Mouse (Mus musculus): ENCODE data around the gene Kif26b. TPM values are rescaled to one million over a fixed set of nuclear protein-coding genes. Genes with fewer than 3 reads are reported as not detected.

Kif26b gene
- polyA plus RNA-seq, 1 experiment from 2014 or later: 0.05 TPM

DNA sequence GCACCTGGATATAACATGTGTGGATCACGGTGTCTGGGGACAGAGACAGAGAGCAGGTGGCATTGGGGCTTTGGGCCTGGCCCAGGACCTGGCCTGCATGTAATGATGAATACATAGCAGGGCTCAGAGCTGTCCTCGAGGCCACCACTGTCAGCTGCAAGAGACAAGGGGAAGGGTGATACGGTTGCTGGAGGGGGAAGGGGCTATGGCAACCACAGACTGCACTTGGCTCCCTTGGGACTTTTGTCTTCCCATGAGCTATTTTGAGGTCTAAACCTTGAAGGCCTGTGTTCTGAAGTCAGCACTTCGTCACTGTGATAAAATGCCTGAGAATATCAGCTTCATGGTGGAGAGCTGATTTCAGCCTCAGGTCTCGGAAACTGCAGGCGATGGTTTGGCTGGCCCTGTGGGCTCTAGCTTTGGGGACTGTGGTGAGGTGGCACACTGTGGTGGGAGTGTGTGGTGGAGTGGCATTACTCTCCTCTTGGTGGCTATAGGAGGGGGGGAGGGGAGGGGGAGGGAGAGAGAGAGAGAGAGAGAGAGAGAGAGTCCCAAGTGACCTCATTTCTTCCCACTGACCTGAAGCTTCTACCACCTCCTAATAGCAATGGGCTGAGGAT lies 23.5 kb downstream of the Kif26b start:
- Histone ChIP-seq H3K27me3 (ENCODE audit: control insufficient read depth, insufficient read depth, low read depth, low read length) (no peaks in the 10 kb centered on the region), H3K27ac (ENCODE audit: low read length) (no peak overlapping the region), H3K4me1 (ENCODE audit: control insufficient read depth, low read depth, low read length) (no peaks in the 10 kb centered on the region), H3K4me3 (ENCODE audit: low read depth, low read length) (no peak overlapping the region), H3K9ac (ENCODE audit: low read depth, low read length) (no peak overlapping the region), H3K36me3 (ENCODE audit: control insufficient read depth, insufficient read depth) (no peaks in the 10 kb centered on the region), H3K9me3 (replicated peaks; ENCODE audit: control insufficient read depth, low read length) (no peaks in the 10 kb centered on the region), H3K4me2 (ENCODE audit: low read depth, low read length) (no peak overlapping the region)
- WGBS (ENCODE audit: insufficient replicate concordance): 68% methylated on average over 6 of the region's 6 CpGs
- no peak for ATAC-seq (ENCODE audit: low read depth)

DNA sequence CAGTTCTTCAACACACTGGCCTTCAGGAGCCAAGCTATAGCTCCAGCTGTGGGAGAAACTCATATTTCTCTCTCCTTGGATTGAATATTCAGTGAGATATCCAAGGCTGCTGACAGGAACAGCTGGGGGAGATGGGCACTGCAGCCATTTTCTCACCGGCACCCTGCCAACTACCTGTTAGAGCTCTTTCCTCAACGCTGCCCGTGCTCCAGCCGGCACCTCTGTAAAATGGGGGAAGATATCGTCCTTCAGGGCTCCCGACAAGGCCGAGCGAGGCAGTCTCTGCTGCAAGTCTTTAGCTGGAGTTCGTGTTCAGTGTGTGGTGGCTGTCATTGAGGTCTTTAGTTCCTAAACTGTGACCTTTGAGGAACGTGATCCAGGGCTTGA lies 24.0 kb downstream of the Kif26b start:
- no peak overlapping the region for H3K4me2 ChIP-seq (ENCODE audit: low read depth, low read length)
- ATAC-seq (ENCODE audit: low read depth): no peak
- no peak overlapping the region for H3K4me3 ChIP-seq (ENCODE audit: low read depth, low read length)
- no peaks in the 10 kb centered on the region for H3K9me3 ChIP-seq (replicated peaks; ENCODE audit: control insufficient read depth, low read length)
- no peaks in the 10 kb centered on the region for H3K4me1 ChIP-seq (ENCODE audit: control insufficient read depth, low read depth, low read length)
- H3K9ac ChIP-seq (ENCODE audit: low read depth, low read length): no peak overlapping the region
- 59% methylated on average over 10 of the region's 10 CpGs for WGBS (ENCODE audit: insufficient replicate concordance)
- H3K27me3 ChIP-seq (ENCODE audit: control insufficient read depth, insufficient read depth, low read depth, low read length): no peaks in the 10 kb centered on the region
- no peaks in the 10 kb centered on the region for H3K36me3 ChIP-seq (ENCODE audit: control insufficient read depth, insufficient read depth)
- H3K27ac ChIP-seq (ENCODE audit: low read length): no peak overlapping the region

DNA sequence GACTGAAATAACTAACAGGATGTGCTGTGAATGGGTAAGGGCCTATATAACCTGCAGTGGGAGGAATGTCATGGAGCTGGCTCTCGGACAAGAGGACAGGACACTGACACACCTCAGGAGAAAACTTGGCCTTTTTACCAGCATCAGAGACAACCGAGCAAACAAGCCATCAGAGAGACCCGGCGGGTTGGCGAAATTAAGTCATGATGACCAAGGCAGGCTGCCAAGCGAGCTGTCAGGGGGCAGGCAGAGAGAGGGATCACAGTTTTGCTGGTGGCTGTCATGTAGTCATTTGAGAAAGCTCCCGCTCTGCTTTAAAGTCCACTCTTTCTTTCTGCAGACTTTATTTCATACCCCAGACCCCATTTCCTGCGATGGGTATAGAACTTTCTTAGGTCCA lies 27.3 kb downstream of the Kif26b start:
- Histone ChIP-seq H3K27ac (ENCODE audit: low read length) (no peak overlapping the region), H3K27me3 (ENCODE audit: control insufficient read depth, insufficient read depth, low read depth, low read length) (no peaks in the 10 kb centered on the region), H3K36me3 (ENCODE audit: control insufficient read depth, insufficient read depth) (no peaks in the 10 kb centered on the region), H3K9me3 (replicated peaks; ENCODE audit: control insufficient read depth, low read length) (no peaks in the 10 kb centered on the region), H3K4me2 (ENCODE audit: low read depth, low read length) (no peak overlapping the region), H3K9ac (ENCODE audit: low read depth, low read length) (no peak overlapping the region), H3K4me1 (ENCODE audit: control insufficient read depth, low read depth, low read length) (no peaks in the 10 kb centered on the region), H3K4me3 (ENCODE audit: low read depth, low read length) (no peak overlapping the region)
- 74% methylated on average over 8 of the region's 8 CpGs for WGBS (ENCODE audit: insufficient replicate concordance)
- no peak for ATAC-seq (ENCODE audit: low read depth)

DNA sequence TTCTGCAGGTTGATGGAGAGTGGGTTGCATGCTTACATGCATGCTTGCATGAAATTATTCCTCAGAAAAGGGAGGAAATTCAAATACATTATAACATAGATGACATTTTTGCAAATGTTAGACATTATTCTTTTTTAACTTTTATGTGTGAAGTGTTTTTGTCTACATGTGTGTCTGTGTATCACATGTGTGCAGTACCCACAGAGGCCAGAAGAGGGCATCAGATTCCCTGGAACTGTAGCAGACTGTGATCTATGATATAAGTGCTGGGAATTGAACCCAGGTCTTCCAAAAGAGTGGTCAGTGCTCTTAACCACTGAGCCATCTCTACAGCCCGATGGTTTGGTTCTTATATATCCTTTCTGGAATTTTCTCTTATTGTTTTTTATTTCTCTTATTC lies 31.1 kb downstream of the Kif26b start:
- no peak overlapping the region for H3K27ac ChIP-seq (ENCODE audit: low read length)
- H3K4me2 ChIP-seq (ENCODE audit: low read depth, low read length): no peak overlapping the region
- H3K9ac ChIP-seq (ENCODE audit: low read depth, low read length): no peak overlapping the region
- no peaks in the 10 kb centered on the region for H3K27me3 ChIP-seq (ENCODE audit: control insufficient read depth, insufficient read depth, low read depth, low read length)
- no peak overlapping the region for H3K4me3 ChIP-seq (ENCODE audit: low read depth, low read length)
- ATAC-seq (ENCODE audit: low read depth): no peak
- H3K36me3 ChIP-seq (ENCODE audit: control insufficient read depth, insufficient read depth): no peaks in the 10 kb centered on the region
- H3K9me3 ChIP-seq (replicated peaks; ENCODE audit: control insufficient read depth, low read length): no peaks in the 10 kb centered on the region
- WGBS (ENCODE audit: insufficient replicate concordance): 91% methylated on average over 1 of the region's 1 CpGs
- H3K4me1 ChIP-seq (ENCODE audit: control insufficient read depth, low read depth, low read length): no peaks in the 10 kb centered on the region

DNA sequence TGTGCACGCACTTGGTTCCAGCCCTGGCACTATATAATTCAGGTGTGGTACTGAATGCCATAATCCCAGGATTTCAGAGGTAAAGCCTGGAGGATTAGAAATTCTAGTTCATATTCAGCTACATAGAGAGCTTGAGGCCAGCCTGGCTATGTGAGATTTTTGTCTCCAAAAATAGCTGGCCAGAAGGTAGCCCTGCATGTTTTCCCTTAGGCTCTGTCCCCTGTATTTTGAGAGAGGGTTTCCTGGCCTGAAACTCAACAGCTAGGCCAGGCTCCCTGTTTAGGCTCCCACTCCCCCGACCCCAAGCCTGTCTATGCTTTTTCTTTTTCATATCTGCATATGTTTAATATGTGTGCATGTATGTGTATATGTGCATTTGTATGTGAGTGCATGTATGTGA lies 34.9 kb downstream of the Kif26b start:
- H3K36me3 ChIP-seq (ENCODE audit: control insufficient read depth, insufficient read depth): no peaks in the 10 kb centered on the region
- WGBS (ENCODE audit: insufficient replicate concordance): 57% methylated on average over 2 of the region's 2 CpGs
- H3K27me3 ChIP-seq (ENCODE audit: control insufficient read depth, insufficient read depth, low read depth, low read length): no peaks in the 10 kb centered on the region
- no peaks in the 10 kb centered on the region for H3K9me3 ChIP-seq (replicated peaks; ENCODE audit: control insufficient read depth, low read length)
- H3K4me2 ChIP-seq (ENCODE audit: low read depth, low read length): no peak overlapping the region
- ATAC-seq (ENCODE audit: low read depth): no peak
- H3K27ac ChIP-seq (ENCODE audit: low read length): no peak overlapping the region
- no peaks in the 10 kb centered on the region for H3K4me1 ChIP-seq (ENCODE audit: control insufficient read depth, low read depth, low read length)
- H3K9ac ChIP-seq (ENCODE audit: low read depth, low read length): no peak overlapping the region
- no peak overlapping the region for H3K4me3 ChIP-seq (ENCODE audit: low read depth, low read length)

DNA sequence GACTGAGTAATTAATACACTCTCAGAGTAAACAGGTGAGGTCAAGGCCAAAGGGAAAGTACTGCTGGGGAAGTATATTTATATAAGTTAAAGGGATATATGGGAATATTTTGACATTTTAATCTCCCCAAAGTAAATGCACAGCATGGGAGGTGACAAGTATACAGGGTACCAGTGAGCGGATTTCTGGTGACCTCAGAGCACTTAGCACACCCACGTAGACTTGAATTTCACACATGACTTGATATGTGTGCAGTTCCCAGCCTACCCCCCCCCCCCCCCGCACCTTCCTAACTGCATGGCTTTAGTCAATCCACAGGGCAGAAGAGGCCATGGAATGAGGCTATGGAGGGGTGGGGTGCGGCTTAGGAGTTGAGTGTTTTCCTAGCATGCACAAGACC lies 35.9 kb downstream of the Kif26b start:
- Histone ChIP-seq H3K9ac (ENCODE audit: low read depth, low read length) (no peak overlapping the region), H3K4me2 (ENCODE audit: low read depth, low read length) (no peak overlapping the region), H3K27me3 (ENCODE audit: control insufficient read depth, insufficient read depth, low read depth, low read length) (no peaks in the 10 kb centered on the region), H3K36me3 (ENCODE audit: control insufficient read depth, insufficient read depth) (no peaks in the 10 kb centered on the region), H3K27ac (ENCODE audit: low read length) (no peak overlapping the region), H3K4me1 (ENCODE audit: control insufficient read depth, low read depth, low read length) (no peaks in the 10 kb centered on the region), H3K4me3 (ENCODE audit: low read depth, low read length) (no peak overlapping the region), H3K9me3 (replicated peaks; ENCODE audit: control insufficient read depth, low read length) (no peaks in the 10 kb centered on the region)
- no peak for ATAC-seq (ENCODE audit: low read depth)
- 65% methylated on average over 4 of the region's 4 CpGs for WGBS (ENCODE audit: insufficient replicate concordance)

DNA sequence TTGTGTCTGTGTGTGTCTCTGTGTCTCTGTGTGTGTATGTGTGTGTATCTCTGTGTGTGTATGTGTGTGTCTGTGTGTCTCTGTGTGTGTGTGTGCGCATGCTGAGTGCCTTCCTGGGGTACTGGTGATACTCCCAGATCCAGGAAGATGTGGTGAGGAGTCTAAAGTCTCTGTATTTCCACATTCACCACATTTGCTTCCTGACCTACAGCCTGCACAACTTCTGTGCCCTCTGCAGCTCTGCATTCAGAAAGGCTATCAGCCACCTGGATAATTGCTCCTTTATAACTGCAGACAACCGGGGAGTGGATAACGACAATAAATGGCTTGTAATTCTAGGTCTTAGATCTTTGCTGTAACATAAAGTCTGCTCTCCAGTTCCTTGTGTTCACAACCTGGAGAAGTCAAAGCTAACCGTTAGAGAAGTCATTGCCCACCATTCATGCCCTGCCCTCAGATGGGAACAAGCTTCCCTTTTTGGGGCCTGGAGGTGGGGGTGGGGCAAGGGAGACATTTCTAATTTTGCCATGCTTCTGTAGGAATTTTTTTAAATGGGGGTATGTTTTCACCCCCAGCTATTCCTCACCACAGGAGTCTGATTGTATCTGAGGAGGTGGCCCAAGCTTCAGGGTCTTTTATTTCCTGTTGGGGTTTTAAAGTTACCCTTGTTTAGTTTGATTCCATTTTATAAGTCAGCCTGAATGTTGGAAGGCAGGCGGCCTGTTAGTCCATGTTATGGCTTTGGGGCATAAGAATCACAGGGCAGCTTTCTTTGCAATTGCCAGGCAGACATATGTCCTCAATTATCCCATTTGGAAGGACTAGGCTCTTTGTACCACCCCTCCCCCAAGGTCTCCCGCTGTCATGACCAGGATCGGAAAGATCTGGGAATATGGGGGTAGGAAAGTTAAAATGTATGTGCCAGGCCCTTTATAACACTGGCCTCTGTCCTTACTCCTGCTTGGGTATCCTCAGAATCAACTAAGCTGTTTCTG lies 39.9 kb downstream of the Kif26b start:
- Histone ChIP-seq H3K4me2 (ENCODE audit: low read depth, low read length) (no peak overlapping the region), H3K36me3 (ENCODE audit: control insufficient read depth, insufficient read depth) (no peaks in the 10 kb centered on the region), H3K9ac (ENCODE audit: low read depth, low read length) (no peak overlapping the region), H3K27ac (ENCODE audit: low read length) (no peak overlapping the region), H3K4me3 (ENCODE audit: low read depth, low read length) (no peak overlapping the region), H3K4me1 (ENCODE audit: control insufficient read depth, low read depth, low read length) (no peaks in the 10 kb centered on the region), H3K9me3 (replicated peaks; ENCODE audit: control insufficient read depth, low read length) (no peaks in the 10 kb centered on the region), H3K27me3 (ENCODE audit: control insufficient read depth, insufficient read depth, low read depth, low read length) (no peaks in the 10 kb centered on the region)
- ATAC-seq (ENCODE audit: low read depth): no peak
- 45% methylated on average over 7 of the region's 7 CpGs for WGBS (ENCODE audit: insufficient replicate concordance)

DNA sequence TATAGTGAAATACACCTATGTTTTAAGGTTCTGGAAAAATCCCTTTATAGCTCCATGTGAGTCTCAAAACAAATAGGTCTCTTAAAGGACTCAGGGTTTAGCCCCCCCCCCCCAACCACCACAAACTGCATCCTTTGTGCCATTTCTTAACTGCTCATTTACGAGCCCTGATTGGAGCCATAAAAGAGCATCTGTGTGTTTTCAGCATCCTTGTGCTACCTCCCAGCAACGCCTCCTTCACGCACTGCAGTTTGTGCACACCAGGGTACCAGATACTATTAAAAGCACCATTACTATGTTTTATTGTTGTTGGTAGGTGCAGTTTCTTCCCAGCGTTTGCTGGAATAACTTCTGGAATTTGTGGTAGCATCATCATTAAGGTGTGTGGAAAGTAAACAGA lies 42.1 kb downstream of the Kif26b start:
- Histone ChIP-seq H3K27ac (ENCODE audit: low read length) (no peak overlapping the region), H3K4me3 (ENCODE audit: low read depth, low read length) (no peak overlapping the region), H3K36me3 (ENCODE audit: control insufficient read depth, insufficient read depth) (no peaks in the 10 kb centered on the region), H3K9me3 (replicated peaks; ENCODE audit: control insufficient read depth, low read length) (no peaks in the 10 kb centered on the region), H3K27me3 (ENCODE audit: control insufficient read depth, insufficient read depth, low read depth, low read length) (no peaks in the 10 kb centered on the region), H3K4me2 (ENCODE audit: low read depth, low read length) (no peak overlapping the region), H3K9ac (ENCODE audit: low read depth, low read length) (no peak overlapping the region), H3K4me1 (ENCODE audit: control insufficient read depth, low read depth, low read length) (no peaks in the 10 kb centered on the region)
- ATAC-seq (ENCODE audit: low read depth): no peak
- 50% methylated on average over 4 of the region's 4 CpGs for WGBS (ENCODE audit: insufficient replicate concordance)

DNA sequence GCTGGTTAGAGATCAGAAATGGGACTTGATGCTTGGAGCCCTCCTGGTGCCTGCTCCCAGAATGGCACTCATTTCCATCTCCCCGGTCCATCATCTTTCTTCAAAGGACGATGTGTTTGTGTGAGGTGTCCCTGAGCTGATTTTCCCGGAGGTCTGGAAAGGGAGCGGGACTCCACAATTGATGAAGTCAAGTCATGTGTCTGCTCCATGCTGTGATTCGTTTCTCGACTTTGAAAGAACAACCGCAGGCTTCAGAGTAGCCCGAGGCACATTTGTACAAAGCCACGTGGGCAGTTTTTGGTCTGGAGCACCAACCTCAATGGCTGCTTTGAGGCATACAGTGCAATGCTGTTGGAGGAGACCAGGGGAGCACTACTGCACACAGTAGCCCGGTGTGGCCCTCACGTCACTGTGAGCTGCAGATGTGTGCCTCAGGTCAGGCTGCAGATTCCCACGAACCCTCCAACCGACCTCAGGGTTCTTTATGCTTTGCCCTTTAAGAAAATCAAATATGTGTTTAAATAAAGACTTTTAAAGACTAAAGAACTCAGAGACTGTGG lies 43.0 kb downstream of the Kif26b start:
- H3K36me3 ChIP-seq (ENCODE audit: control insufficient read depth, insufficient read depth): no peaks in the 10 kb centered on the region
- no peaks in the 10 kb centered on the region for H3K27me3 ChIP-seq (ENCODE audit: control insufficient read depth, insufficient read depth, low read depth, low read length)
- H3K4me2 ChIP-seq (ENCODE audit: low read depth, low read length): no peak overlapping the region
- H3K4me1 ChIP-seq (ENCODE audit: control insufficient read depth, low read depth, low read length): no peaks in the 10 kb centered on the region
- H3K27ac ChIP-seq (ENCODE audit: low read length): no peak overlapping the region
- no peaks in the 10 kb centered on the region for H3K9me3 ChIP-seq (replicated peaks; ENCODE audit: control insufficient read depth, low read length)
- H3K9ac ChIP-seq (ENCODE audit: low read depth, low read length): no peak overlapping the region
- H3K4me3 ChIP-seq (ENCODE audit: low read depth, low read length): no peak overlapping the region
- ATAC-seq (ENCODE audit: low read depth): no peak
- WGBS (ENCODE audit: insufficient replicate concordance): 58% methylated on average over 13 of the region's 13 CpGs

All from liver, embryonic 16.5 days (tissue).